Mouse (Mus musculus) bone marrow macrophage, adult 2 months (primary cell): ENCODE measurements around the gene Tenm4.

Source experiments
- CTCF ChIP-seq: IDR thresholded peaks from 2 replicates; pipeline ENCODE4 v1.5.1; 2012; ENCODE audit warnings: low read depth, mild to moderate bottlenecking, low read length, moderate library complexity
- POLR2A ChIP-seq: IDR thresholded peaks from 2 replicates; pipeline ENCODE4 v1.6.1; 2012; ENCODE audit warnings: mild to moderate bottlenecking, low read depth, low read length, borderline replicate concordance

DNA sequence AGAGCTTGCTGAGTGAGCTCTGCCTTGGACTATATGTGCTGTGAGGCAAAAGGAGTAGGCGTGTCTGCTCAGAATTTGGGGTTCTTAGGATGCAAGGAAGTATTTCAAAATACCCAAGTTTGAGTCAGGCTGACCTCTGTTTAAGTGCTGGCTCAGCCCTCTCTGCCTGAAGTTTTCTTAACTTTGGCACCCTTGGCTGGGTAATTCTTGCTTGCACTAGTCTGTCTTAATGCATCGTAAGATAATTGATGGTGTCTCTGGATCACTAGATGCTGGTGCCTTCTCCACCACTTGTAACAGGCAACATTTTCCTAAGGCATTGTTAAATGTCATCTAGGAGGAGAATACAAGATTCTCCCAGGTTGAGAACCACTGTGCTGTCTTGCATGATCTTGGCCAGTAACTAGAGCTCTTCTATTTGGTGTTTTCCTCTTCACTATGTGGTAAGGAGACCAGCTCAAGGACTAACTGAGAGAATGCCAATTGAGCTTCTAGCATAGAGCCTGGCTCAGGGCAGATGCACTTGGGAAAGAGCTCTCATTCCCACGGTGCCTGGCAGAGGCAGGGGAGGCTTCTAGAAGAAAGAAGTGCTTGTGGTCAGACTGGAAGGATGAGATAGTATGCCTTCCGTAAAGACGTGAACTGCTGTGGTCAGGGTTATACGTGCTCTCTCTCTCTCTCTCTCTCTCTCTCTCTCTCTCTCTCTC is 57.7 kb downstream of the Tenm4 start:
- TF ChIP-seq CTCF: no peak
- no peak for TF ChIP-seq POLR2A
